Mouse (Mus musculus): ENCODE measurements around the gene Gm13693. TPM values are rescaled to one million over a fixed set of nuclear protein-coding genes. Genes with fewer than 3 reads are reported as not detected.
"Not testable (repeated sequence)": the region's sequence is repeated elsewhere in the genome, so short reads cannot be mapped to it uniquely, and the experiment has no call there.

Gm13693 gene
- total RNA-seq, 1 experiment: 3.7 TPM

DNA sequence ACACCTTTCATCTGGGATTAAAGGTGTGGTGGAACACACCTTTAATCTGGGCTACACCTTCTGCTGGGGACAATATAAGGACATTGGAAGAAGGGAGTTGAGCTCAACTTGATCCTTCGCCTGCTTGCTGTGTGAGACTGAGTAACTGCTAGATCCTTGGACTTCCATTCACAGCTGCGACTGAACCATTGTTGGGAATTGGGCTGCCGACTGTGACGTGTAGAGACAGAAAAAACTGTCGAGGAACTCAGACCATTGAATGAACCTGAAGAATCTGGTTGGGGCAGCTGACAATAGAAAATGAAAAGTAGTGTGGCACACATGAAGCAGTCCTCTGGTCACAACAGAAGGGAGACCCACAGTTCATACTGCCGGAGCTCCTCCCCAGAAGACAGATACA, 11.5 kb downstream of the Gm13693 start, which contains the start of gene Gm13696:
Gm13696 (plus strand) TSS at position 301 of the 400 bp plus-strand sequence.
- H3K36me3 ChIP-seq (ENCODE audit: control insufficient read depth, insufficient read depth, low read length, poor library complexity, severe bottlenecking); H3K4me3 ChIP-seq (ENCODE audit: insufficient read depth in 1 of 2, low read depth in 1 of 2, low read length in 2 of 2, poor library complexity in 1 of 2, severe bottlenecking in 1 of 2); DNase-seq (ENCODE audit: low read depth, low spot score); H3K4me1 ChIP-seq (ENCODE audit: control insufficient read depth in 2 of 2, insufficient read depth in 2 of 2, low read length in 2 of 2, poor library complexity in 1 of 2); H3K9me3 ChIP-seq (ENCODE audit: control insufficient read depth, insufficient read depth, low read depth, low read length); in situ Hi-C loops (cut with MboI; ENCODE audit: low sequenced_read_pairs in 2 of 2, unreplicated experiment in 2 of 2); H3K9ac ChIP-seq (ENCODE audit: insufficient read depth, low read depth, low read length, poor library complexity, severe bottlenecking); H3K27ac ChIP-seq (ENCODE audit: insufficient read depth, low read depth, low read length, poor library complexity, severe bottlenecking): not testable (repeated sequence)

DNA sequence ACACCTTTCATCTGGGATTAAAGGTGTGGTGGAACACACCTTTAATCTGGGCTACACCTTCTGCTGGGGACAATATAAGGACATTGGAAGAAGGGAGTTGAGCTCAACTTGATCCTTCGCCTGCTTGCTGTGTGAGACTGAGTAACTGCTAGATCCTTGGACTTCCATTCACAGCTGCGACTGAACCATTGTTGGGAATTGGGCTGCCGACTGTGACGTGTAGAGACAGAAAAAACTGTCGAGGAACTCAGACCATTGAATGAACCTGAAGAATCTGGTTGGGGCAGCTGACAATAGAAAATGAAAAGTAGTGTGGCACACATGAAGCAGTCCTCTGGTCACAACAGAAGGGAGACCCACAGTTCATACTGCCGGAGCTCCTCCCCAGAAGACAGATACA, 17.3 kb downstream of the Gm13693 start, which contains the start of gene Gm13694:
Gm13694 (plus strand) TSS at position 301 of the 400 bp plus-strand sequence.
- H3K9me3 ChIP-seq (ENCODE audit: control insufficient read depth, insufficient read depth, low read depth, low read length); H3K36me3 ChIP-seq (ENCODE audit: control insufficient read depth, insufficient read depth, low read length, poor library complexity, severe bottlenecking); H3K4me1 ChIP-seq (ENCODE audit: control insufficient read depth in 2 of 2, insufficient read depth in 2 of 2, low read length in 2 of 2, poor library complexity in 1 of 2); H3K9ac ChIP-seq (ENCODE audit: insufficient read depth, low read depth, low read length, poor library complexity, severe bottlenecking); H3K27ac ChIP-seq (ENCODE audit: insufficient read depth, low read depth, low read length, poor library complexity, severe bottlenecking); in situ Hi-C loops (cut with MboI; ENCODE audit: low sequenced_read_pairs in 2 of 2, unreplicated experiment in 2 of 2); H3K4me3 ChIP-seq (ENCODE audit: insufficient read depth in 1 of 2, low read depth in 1 of 2, low read length in 2 of 2, poor library complexity in 1 of 2, severe bottlenecking in 1 of 2); DNase-seq (ENCODE audit: low read depth, low spot score): not testable (repeated sequence)

GRCm38 (mm10) chr2:83984443-83984842, 23.1 kb downstream of the Gm13693 start, which contains the start of gene Gm13697:
TSS of gene Gm13697 (plus strand) at chr2:83984743.
- H3K4me3 ChIP-seq (ENCODE audit: insufficient read depth in 1 of 2, low read depth in 1 of 2, low read length in 2 of 2, poor library complexity in 1 of 2, severe bottlenecking in 1 of 2); H3K36me3 ChIP-seq (ENCODE audit: control insufficient read depth, insufficient read depth, low read length, poor library complexity, severe bottlenecking); H3K27ac ChIP-seq (ENCODE audit: insufficient read depth, low read depth, low read length, poor library complexity, severe bottlenecking); H3K9ac ChIP-seq (ENCODE audit: insufficient read depth, low read depth, low read length, poor library complexity, severe bottlenecking); H3K4me1 ChIP-seq (ENCODE audit: control insufficient read depth in 2 of 2, insufficient read depth in 2 of 2, low read length in 2 of 2, poor library complexity in 1 of 2); in situ Hi-C loops (cut with MboI; ENCODE audit: low sequenced_read_pairs in 2 of 2, unreplicated experiment in 2 of 2); H3K9me3 ChIP-seq (ENCODE audit: control insufficient read depth, insufficient read depth, low read depth, low read length); DNase-seq (ENCODE audit: low read depth, low spot score): not testable (repeated sequence)

DNA sequence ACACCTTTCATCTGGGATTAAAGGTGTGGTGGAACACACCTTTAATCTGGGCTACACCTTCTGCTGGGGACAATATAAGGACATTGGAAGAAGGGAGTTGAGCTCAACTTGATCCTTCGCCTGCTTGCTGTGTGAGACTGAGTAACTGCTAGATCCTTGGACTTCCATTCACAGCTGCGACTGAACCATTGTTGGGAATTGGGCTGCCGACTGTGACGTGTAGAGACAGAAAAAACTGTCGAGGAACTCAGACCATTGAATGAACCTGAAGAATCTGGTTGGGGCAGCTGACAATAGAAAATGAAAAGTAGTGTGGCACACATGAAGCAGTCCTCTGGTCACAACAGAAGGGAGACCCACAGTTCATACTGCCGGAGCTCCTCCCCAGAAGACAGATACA, 28.9 kb downstream of the Gm13693 start, which contains the start of gene Gm13691:
Gm13691 (plus strand) TSS at position 301 of the 400 bp plus-strand sequence.
- in situ Hi-C loops (cut with MboI; ENCODE audit: low sequenced_read_pairs in 2 of 2, unreplicated experiment in 2 of 2); H3K27ac ChIP-seq (ENCODE audit: insufficient read depth, low read depth, low read length, poor library complexity, severe bottlenecking); H3K36me3 ChIP-seq (ENCODE audit: control insufficient read depth, insufficient read depth, low read length, poor library complexity, severe bottlenecking); H3K4me3 ChIP-seq (ENCODE audit: insufficient read depth in 1 of 2, low read depth in 1 of 2, low read length in 2 of 2, poor library complexity in 1 of 2, severe bottlenecking in 1 of 2); H3K9ac ChIP-seq (ENCODE audit: insufficient read depth, low read depth, low read length, poor library complexity, severe bottlenecking); H3K9me3 ChIP-seq (ENCODE audit: control insufficient read depth, insufficient read depth, low read depth, low read length); DNase-seq (ENCODE audit: low read depth, low spot score); H3K4me1 ChIP-seq (ENCODE audit: control insufficient read depth in 2 of 2, insufficient read depth in 2 of 2, low read length in 2 of 2, poor library complexity in 1 of 2): not testable (repeated sequence)

DNA sequence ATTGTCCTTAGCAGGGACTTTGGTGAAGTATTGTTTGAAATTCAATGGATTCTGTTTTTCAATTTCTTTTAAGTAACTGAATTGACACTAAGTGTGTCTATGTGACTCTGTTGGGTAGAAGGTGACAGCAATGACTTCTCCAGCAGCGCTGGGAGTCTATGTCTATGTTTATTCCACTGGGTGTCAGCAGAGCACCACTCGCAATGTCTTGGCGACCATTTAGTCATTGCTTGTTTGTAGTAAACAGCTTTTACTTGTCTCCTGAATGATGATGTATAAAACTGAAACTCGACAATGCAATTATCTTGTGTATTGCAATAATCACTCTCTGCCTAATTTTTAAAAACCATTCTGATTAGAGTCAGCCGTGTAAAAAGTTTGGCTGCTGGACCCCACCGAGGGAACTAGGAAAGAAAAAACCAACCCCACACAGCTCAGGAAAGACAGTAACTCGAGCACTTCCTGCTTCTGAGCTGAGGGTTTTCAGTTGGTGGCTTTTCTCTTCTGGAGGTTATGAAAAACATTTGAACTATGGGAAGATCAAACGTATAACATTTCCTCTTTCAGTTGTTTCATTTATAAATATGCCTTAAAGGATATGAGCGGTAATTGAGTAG, 32.4 kb downstream of the Gm13693 start:
- DNase-seq (ENCODE audit: low read depth, low spot score); H3K27ac ChIP-seq (ENCODE audit: insufficient read depth, low read depth, low read length, poor library complexity, severe bottlenecking); in situ Hi-C loops (cut with MboI; ENCODE audit: low sequenced_read_pairs in 2 of 2, unreplicated experiment in 2 of 2): not testable (repeated sequence)

GRCm38 (mm10) chr2:83994526-83994925, 33.2 kb downstream of the Gm13693 start:
- H3K4me3 ChIP-seq (ENCODE audit: insufficient read depth in 1 of 2, low read depth in 1 of 2, low read length in 2 of 2, poor library complexity in 1 of 2, severe bottlenecking in 1 of 2); in situ Hi-C loops (cut with MboI; ENCODE audit: low sequenced_read_pairs in 2 of 2, unreplicated experiment in 2 of 2); DNase-seq (ENCODE audit: low read depth, low spot score); H3K27ac ChIP-seq (ENCODE audit: insufficient read depth, low read depth, low read length, poor library complexity, severe bottlenecking); H3K36me3 ChIP-seq (ENCODE audit: control insufficient read depth, insufficient read depth, low read length, poor library complexity, severe bottlenecking); H3K4me1 ChIP-seq (ENCODE audit: control insufficient read depth in 2 of 2, insufficient read depth in 2 of 2, low read length in 2 of 2, poor library complexity in 1 of 2); H3K9me3 ChIP-seq (ENCODE audit: control insufficient read depth, insufficient read depth, low read depth, low read length); H3K9ac ChIP-seq (ENCODE audit: insufficient read depth, low read depth, low read length, poor library complexity, severe bottlenecking): not testable (repeated sequence)

More for the DNA sequence above, 32.4 kb downstream of the Gm13693 start:
- H3K9me3 ChIP-seq (ENCODE audit: control insufficient read depth, insufficient read depth, low read depth, low read length); H3K36me3 ChIP-seq (ENCODE audit: control insufficient read depth, insufficient read depth, low read length, poor library complexity, severe bottlenecking); H3K9ac ChIP-seq (ENCODE audit: insufficient read depth, low read depth, low read length, poor library complexity, severe bottlenecking); H3K4me3 ChIP-seq (ENCODE audit: insufficient read depth in 1 of 2, low read depth in 1 of 2, low read length in 2 of 2, poor library complexity in 1 of 2, severe bottlenecking in 1 of 2); H3K4me1 ChIP-seq (ENCODE audit: control insufficient read depth in 2 of 2, insufficient read depth in 2 of 2, low read length in 2 of 2, poor library complexity in 1 of 2): not testable (repeated sequence)
